Mouse (Mus musculus): ENCODE measurements around the gene Plppr3. TPM values are rescaled to one million over a fixed set of nuclear protein-coding genes. Genes with fewer than 3 reads are reported as not detected.
A peak's percentile ranks its signal among the peaks of the same experiment; 100 is the strongest.
"Not testable (repeated sequence)": the region's sequence is repeated elsewhere in the genome, so short reads cannot be mapped to it uniquely, and the experiment has no call there.

The Plppr3 gene
- total RNA-seq, 2 experiments from 2014 or later: 0.49 to 1.6 TPM

DNA sequence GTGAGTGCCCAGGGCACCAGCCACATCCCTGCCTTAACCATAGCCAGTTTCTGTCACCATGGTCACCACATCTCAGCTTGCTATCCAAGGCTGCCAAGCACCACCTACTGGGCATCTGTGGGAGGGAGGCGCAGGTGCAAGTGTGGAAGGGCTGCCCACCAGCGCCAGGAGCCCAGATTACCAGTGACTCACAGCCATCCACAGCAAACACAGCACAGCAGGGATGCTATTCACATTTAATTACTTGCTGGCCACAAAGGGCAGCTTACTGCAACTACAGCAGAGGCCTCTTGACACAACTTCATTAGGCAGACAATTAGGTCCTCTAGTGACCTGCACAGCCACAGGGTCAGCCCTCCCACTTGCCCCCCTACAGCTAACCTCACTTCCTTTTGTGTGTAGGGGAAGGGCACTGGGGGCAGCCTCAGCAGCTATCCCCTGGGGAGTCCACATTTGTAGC, 26.5 kb upstream of the Plppr3 start:
- no peak for DNase-seq

DNA sequence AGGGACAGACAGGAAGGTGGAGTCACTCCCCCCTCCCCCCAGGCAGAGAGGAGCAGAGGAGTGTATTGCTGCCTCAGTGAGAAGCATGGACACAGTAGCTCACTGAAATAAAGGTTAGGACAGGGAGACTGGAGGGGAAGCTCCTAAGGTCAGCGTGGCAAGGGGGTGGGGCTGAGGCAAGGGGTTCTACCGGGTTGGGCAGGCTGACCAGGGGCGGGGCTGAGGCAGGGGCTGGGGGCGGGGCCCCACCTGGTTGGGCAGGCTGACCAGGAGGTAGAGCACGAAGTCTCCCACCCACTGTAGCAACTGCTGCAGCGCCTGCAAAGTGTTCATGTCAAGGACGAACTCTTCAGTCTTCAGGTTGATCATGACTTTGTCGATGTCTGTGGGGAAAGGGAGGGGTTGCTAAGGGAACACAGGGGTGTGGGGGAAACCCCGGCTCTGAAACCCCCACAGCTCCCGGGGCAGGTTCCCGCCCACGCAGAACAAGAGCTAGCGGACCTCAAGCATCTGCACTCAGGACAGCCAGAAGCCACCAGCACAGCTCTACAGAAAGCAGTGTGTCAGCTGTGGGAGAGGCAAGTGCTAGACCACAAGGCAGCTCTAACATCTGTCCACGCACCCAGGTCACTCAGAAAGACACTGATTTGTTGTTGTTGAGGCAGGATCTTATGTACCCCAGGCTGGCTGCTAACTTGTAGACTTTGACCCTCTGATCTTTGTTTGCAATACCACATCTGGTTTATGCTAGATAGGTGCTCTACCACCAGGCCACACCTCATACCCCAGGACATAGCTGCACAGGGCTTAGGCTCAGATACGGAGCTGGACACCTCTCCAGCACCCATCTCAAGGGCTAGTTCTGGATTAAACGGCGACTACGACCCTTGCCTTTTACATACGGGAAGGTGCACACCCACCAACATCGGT, 23.1 kb upstream of the Plppr3 start:
- DNase-seq: no peak

DNA sequence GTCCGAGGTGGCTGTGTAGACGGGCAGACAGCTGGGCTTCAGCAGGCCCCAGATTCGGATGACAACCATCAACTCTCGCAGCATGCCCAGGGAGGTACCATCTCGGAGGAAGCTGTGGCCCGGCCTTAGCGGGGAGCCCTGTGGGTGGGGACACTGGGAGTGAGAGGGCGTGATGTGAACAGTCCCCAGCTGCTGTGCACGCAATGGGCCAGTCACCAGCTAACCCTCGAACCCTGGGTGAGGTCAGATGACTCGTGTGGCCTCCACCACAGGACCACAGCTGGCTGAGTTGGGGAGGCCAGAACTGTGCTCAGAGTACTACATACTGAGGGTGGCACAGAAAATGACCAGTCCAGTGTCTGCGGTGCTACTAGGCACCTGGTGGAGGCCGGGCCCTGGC, 22.4 kb upstream of the Plppr3 start:
- no peak for DNase-seq

DNA sequence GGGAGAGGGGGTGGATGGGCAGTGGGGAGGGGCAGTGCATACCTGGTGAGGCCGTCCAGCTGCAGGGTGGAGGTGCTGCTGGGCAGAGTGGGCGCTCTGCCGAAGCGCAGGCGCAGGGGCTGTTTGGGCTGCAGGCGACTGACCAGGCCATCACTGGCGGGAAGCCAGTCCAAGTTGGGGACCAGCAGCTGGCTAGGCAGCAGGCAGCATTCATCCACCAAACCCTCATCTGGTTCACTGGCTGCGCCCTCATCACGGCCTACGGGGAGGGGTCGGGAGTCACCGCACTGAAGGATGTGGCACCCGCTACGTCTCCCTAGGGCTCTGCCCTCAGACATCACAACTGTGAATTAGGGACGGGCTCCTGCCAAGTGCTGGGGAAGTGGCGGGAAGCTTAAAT, 21.9 kb upstream of the Plppr3 start:
- DNase-seq: no peak

DNA sequence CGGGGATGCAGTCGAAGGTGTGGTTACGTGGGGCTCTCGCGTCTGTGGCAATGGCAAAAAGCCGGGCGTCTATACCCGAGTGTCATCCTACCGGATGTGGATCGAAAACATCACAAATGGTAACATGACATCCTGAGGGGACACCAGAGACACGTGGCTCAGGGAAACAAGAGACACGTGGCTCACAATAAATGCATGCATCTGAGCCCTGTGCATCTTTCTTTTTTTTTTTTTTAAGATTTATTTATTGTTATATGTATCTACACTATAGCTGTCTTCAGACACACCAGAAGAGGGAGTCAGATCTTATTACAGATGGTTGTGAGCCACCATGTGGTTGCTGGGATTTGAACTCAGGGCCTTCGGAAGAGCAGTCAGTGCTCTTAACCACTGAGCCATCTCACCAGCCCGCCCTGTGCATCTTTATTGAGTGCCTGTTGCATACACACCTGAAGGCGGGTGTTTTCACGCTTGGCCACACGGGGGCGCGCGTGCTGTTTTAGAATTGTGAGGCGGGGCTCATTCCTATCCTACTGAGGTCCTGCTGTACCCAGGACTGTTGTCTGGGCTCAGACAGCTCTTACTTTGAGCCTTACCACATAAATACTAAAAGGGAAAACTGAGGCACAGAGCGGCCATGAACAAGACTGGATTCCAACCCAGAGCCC, 18.2 kb upstream of the Plppr3 start:
- DNase-seq: peak; percentile 83

DNA sequence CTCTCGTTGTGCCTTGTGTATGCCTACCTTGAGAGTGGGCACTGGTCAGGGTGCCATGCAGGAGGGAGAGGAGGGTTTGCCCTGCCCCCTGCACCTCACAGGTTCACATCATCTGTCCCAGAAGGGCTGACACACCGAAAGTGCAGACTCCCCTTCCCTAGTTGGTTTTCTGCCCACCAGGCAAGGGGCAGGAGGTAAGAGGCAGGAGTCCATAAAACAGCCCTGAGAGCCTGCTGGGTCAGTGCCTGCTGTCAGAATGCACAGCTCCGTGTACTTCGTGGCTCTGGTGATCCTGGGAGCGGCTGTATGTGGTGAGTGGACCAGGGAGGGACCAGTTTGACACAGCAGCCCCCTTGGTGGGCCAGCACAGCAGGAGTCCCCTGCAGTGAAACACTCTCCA, 16.2 kb upstream of the Plppr3 start, which contains the start of gene Cfd:
Gene Cfd (plus strand): TSS at position 184 of the 400 bp plus-strand sequence.
- DNase-seq: no peak

DNA sequence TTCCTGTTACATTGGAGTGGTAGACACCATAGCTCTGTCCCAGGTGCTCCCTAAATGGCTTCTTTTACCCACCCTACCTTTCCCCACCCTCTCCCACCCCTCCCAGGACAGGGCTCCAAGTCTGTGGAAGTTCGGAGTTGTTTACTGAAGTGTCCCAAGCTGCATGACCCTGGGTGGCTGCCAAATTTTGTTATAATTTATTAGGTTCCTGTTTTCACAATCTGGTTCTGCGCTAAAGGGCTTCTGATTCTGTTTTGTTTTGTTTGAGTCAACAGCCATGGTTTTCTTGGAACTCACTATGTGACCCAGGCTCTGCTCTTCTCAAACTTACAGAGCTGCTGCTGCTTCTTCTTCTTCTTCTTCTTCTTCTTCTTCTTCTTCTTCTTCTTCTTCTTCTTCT, 15.0 kb upstream of the Plppr3 start:
- DNase-seq: no peak

DNA sequence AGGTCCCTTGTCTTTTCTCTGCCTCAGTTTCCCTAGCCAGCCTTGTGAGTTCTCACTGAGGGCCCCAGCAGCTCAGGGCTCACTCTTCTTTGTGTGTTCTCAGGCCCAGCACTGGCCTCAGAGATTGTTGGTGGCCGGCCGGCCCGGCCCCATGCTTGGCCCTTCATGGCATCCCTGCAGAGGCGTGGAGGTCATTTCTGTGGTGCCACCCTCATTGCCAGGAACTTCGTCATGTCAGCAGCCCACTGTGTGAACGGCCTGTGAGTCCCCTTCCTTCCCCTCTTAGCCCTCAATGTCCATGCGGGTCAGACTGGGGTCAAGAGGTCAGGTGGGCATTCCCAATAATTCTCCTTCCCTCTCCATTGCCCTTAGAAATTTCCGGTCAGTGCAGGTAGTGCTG, 12.2 kb upstream of the Plppr3 start:
- no peak for DNase-seq

DNA sequence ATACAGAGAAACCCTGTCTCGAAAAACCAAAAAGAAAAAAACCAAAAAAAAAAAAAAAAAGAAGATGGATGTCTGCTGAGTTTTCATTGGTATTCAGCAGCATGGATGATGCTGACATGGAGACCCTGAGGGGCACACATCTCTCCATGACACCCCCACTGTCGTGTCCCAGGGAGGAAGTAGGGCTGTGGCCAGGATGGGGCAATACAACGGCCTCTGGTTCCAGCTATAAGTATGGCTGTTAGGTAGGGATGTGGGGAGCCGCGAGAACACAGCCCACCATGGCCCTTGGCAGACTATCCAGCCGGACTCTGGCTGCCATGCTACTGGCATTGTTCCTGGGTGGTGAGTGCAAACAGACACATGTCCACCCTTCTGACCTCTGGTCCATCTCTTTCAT, 11.6 kb upstream of the Plppr3 start, which contains the start of gene Elane:
Gene Elane (plus strand): TSS at position 194 of the 400 bp plus-strand sequence.
- no peak for DNase-seq

DNA sequence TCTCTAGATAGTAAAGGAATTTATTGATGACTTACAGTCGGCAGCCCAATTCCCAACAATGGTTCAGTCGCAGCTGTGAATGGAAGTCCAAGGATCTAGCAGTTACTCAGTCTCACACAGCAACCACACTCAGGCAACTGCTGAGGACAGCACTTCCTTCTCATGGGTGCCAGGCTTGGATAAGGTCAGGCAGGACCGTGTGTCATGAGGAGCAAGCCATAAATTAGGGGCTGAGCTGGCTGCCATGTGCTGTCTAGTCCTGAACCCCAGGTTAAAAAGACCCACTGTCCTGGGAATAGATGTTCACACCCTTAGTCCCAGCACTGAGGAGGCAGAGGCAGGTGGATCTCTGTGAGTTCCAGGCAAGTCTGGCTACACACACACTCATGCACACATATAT, 10.5 kb upstream of the Plppr3 start:
- DNase-seq: not testable (repeated sequence)

DNA sequence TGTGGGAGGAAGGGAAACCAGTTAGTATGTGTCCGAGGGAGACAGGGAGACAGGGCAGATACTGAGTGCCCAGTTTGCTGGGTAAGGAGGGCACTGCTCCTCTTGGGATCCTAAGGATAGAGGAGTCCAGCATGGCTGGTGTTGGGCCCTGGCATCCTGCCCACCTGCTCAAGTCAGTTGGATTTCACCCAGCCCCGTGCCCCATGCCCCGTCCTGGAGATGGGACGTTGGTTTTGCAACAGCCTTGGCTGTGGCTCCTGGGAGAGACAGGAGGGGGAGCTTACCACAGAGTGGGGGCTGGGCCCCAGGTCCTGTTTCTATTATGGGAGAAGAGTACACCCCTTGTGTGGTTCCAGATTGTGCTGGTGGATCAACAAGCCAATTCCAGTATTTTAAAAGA, 10.0 kb upstream of the Plppr3 start:
- DNase-seq: peak; percentile 61

DNA sequence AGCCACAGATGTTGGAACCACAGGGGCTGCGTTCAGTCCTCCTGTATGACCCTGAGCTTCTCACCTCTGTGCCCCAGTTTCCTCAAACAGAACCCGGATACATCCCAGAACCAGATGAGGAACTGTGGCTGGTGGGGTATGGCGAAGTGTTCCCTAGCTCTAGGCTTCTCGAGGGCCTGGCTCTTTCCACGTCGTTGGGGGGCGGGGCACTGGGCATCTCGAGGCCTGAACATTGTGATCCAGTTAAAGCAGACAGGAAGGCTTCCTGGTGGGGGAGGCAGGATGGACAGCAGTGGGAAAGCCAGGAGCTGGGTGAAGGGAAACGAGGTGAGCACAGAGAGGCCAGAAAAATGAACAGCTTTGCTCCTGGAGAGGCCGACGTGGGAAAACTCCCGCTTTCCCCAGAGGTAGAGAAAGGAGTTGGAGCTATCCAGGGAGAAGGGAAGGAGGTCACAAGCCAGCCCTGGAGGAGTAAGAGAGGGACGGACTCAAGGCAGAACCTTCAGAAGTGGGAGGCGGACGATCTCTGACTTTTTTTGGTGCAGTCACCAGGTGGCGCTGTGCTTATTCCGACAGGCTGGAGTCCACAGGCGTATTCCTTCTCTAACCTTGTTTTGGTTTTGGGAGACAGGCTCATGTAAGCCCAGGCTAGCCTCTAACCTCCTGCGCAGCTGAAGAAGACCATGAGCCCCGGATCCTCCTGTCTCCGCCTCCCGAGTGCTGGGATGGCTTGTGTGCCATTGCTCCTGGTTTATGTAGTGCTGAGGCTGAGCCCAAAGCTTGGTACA, 9.1 kb upstream of the Plppr3 start:
- DNase-seq: peak; percentile 83

DNA sequence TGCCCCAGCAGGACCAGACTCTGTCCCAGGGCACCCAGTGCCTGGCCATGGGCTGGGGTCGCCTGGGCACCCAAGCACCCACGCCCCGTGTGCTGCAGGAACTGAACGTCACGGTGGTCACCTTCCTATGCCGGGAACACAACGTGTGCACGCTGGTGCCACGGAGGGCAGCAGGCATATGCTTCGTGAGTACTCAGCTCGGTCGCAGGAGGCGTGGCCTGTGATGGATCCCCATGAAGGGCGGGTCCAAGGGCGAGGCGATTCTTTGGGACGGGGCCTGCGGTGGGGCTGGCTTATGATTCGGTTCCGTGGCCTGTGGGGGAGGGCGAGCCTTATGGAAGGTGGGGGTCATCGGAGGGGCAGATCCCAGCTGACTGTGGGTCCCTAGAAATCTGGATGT, 7.5 kb upstream of the Plppr3 start:
- no peak for DNase-seq

DNA sequence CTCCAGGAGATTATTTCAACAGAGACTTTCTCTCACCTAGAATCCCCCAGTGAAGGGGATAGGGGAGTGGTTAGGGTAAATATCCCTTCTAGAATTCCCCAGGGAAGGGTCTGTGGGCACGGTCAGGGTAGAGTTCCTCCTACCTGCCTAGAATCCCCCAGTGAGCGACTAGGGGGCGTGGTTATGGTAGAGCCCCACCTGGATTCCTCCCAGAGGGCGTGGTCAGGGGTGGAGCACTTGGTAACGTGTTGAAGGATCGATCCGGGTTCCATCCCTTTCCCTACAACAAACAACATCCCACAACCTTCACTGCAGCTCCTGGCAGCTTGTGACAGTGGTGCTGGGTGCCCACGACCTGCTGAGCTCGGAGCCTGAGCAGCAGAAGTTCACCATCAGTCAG, 6.3 kb upstream of the Plppr3 start:
- DNase-seq: no peak

DNA sequence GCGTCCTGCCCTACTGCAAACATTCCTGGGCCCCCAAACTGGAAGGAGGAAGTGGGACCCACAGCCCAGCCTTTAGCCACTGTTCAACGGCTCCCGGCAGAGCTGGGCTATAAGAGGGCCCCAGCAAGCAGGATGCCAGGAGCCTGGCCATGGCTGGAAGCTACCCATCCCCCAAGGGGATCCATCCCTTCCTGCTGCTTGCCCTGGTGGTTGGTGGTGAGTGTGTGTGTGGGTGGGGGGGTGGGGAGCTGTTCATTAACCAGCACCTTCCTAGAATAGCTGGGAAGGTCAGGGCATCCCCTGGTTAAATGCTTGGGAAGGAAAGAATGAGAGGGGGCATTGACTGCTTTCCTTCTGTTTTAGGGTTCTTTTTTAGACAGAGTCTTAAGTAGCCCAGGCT, 5.1 kb upstream of the Plppr3 start:
- no peak for DNase-seq

DNA sequence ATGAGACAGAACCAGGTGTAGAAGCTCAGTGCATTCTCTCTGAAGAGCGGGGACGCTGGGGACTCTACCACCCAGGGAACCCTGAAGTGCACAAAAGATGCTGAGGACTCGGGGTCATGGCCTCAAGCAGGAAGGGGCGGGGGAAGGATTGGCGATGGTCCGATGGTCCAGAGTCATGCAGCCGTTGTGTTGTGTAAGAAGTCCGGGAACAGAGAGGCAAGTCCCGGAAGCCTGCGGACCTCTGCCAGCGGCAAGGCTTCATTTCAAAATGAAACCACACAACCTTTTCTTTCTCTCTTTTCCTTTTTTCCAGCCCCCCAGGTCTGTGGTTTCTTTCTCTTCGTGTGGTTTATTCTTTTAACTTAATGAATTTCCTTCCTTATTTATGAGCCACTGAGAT, 3.3 kb upstream of the Plppr3 start:
- DNase-seq: no peak

DNA sequence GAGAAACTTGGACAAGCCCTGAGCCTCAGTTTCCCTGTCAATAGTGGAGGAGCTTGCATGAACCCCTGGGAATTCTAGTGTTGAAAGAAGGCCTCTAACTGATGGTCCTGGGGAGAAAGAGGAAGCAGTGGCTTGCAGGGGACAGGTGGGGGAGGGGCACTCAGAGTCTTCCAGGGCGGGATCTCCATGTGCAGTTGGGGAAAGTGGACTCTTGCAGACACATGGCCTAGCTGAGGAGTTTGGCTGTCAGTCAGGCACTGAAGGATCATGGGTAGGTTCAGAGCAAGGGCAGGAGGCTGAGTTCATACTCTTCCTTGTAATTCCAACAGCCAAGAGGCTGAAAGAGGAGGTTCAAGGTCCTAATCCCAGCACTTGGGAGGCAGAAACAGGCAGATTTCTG, 2.7 kb upstream of the Plppr3 start:
- DNase-seq: no peak

DNA sequence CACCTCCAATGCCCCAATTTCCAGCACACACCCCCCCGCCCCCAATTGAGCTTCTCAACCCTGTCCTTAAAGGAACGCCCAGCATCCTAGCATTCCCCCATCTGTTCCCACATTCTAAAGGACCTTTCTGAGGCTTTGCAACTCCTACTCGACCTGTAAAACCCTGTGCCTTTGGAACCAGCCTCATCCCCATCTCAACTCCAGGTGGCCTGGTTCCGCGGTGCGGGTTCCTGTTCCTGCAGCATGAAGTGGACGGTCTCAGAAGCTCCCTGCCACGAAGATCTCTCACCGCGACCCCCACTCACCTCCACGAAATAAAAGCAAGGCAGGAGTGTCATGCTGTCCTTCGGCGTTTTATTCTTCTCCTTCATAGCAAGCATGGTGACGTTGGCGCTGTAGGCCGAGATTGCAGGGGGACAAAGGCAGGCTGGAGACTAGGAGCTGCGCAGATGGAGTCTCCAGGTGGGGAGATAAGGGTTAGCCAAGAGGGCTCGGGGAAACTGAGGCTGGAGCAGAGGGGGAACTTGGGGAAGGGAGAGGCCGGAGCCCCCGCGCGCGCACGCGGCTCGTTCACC, 632 bp downstream of the Plppr3 start:
- no peak for DNase-seq

DNA sequence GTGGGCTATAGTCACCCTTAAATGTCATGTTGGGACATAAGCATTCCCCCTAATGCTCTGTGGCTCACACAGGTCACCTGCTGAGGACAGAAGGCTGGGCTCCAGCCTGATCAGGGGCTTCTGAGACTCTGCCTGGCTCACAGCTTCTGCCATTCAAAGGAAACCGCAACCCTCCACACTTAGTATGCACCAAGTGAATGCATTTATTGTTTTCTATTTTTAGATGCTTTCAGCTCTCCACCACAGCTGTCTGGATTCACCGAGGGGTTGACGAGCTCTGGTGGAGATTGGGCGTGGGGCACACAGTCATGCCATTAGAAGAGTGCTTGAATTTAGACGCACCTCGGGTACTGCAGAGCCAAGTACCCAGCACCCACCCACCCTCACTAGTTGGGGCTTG, 1.1 kb downstream of the Plppr3 start:
- DNase-seq: no peak

DNA sequence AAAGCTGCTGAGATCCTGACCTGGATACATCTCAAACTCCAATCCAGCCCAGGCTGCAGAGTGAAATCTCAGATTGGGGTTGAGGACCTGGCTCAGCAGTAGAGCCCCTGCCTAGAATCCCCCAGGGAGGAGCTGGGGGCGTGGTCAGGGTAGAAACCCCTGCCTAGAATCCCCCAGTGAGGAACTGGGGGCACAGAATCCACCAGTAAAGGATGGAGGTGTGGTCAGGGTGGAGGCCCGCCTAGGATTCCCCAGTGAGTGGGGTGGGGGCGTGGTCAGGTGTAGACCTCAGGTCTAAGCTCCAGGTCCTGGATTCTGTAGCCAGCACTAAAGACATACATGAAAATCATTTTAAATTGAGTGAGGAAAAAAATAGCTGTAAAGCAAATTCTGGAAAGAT, 1.6 kb downstream of the Plppr3 start:
- DNase-seq: no peak

DNA sequence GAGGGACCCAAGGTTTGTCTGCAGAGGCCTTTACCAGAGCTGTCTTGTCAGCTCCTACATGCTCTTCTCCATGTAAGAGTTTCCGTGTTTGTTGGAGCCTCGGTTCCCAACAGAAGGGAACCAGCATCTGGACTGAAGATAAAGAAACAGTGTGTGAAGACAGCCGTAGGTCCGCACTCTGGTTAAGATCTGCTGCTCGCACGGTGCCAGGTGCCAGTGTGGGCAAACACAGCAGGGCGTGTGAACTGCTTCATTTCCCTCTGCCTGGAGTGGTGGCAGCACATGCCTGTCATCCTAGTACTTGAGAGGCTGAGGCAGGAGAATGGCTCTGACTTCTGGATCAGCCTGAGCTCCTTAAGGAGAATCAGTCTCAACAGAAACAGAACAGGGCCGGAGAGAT, 2.6 kb downstream of the Plppr3 start:
- DNase-seq: no peak

DNA sequence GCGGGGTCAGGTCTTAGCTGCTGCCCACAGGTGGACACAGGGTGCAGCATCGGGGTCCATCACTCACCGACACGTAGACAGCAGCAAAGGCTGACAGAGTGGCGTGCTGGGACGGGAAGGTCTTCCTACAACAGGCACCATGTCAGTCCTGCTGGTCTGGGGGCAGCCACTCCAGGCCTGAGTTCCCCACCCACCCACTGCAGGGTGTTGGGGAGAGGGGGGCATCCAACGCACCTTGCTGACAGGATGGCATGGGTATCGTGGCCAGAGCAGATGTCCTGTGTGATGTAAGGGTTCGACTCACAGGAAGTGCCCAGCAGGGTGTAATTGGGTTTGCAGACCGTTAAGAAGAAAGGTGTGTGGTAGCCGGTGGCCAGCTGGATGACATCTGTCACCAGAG, 7.8 kb downstream of the Plppr3 start:
- DNase-seq: no peak
